Mouse (Mus musculus) cerebellum, postnatal 14 days (tissue): ENCODE results near the gene Adgrg5.

Source experiments
- DNase-seq, 2 experiments: peaks; one replicate each; pipeline ENCODE4 v3.0.0; 2021; ENCODE audit warnings: mixed read lengths in 2 of 2

The Adgrg5 gene

DNA sequence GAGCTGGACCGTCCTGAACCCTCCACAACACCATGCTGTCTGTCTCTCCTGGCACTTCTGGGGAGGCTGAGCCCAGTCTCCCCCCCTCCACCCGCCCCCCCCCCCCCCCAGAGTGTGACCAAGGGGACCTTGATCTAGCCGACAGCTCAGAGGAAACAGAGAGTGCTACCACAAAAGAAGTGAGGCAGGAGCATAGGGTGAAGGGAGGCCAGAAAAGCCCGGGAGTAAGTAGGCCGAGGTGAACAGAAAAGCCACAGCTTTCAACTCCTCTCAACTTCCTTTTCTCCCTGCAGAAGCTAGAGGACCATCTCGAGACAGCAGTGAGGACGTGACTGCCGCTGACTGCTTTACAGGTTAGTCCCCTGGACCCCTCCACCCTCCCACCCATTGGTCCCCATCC, at the start of gene Adgrg5:
TSS of gene Adgrg5 (plus strand) at position 290 of the 400 bp plus-strand sequence.
- DNase-seq, result no peak

DNA sequence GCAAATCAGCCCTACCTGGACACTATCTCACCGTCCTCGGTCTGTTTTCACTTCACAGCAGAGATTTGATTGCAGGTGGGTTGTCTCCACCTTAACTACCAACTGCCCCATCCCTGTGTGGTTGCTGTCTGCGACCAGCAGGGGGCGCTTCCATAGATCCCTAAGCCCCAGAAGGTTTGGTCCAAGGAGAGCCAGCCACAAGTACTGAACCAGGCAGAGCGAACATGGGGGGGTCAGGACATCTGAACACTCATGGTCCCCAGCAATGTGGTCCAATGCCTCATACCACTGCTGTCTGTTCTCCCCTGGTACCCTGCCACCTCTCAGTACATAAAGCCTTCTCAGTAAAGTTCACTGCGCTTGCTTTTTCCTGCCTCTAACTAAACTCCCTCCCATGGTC, 49.1 kb upstream of the Adgrg5 start:
- DNase-seq, result peak; percentile 75 to 83

DNA sequence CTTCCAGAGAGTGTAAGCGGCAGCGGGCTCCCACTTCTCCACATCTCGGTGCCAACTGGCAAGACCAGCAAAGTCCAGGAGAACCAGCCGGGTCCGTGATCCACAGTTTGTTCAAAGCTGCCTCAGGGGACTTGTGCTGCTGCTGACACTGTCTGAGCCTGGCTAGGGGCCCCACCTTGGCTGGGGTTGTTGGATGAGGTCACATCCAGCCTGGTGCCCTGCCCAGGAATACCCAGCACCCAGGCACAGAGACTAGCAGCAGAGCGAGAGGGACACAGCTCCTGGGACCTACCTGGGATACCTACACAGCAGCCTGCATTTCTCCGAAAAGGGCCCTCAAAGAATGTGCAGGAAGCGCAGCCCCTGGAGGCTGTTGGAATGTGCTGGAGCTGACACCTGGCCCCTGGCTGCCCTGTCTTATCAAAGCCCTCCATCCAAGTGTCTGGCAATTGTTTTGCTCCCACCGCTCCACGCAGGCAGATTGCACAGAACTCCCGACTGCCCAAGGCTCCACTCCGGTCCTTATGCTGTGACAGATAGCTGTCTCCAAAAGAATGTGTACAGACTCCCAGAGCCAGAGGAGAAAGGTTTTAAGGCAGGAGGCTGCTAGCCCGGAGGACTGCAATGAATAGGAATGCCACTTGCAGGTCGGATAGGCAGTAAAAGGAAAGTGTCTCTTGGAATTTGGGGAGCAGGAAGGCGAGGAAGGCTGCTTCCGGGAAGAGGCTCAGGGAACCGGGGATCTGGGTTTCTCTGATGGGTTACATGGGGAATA, 48.2 kb upstream of the Adgrg5 start:
- DNase-seq, result peak; percentile 35 to 48

DNA sequence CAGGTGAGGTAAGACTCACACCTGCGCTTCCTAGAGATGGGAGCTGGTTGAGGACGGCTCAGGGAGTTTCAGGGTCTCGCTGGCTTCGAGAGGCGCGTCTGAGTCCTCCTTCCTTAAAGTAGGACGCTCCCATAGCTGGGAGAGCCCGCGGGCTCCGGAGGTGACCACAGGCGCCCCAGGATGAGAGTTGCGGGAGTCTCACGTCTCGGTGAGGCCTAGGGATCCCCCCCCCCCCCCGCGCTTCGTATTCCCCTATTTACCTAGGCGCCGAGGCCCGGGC, 47.7 kb upstream of the Adgrg5 start:
- DNase-seq, result no peak

DNA sequence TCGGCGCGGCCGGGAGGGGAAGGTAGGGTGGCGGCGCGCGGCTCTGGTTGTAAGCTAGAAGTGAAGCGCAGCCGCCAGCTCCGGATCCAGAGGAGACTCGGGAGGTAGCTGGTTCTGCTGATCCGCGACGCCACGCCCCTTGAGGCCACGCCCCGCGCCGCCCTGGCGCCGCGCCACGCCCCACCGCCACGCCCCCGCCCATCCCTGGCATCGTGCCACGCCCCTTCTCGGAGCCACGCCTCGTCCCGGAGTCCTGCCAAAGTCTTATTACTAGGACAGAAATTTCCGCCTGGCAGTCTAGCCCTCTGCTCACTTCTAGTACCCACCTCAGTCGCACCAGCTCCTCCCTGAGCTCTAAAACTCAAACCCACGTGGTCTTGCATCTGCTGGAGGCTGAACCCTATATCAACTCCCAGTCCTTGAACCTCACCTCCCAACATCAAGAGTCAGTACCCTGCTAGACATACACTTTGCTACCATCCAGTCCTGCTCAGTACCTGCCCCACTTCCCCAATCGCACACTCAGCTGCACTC, 47.2 kb upstream of the Adgrg5 start, which contains the start of gene Dok4:
TSS of gene Dok4 (minus strand) at position 134 of the 534 bp plus-strand sequence.
- peak; percentile 84 to 85 for DNase-seq

DNA sequence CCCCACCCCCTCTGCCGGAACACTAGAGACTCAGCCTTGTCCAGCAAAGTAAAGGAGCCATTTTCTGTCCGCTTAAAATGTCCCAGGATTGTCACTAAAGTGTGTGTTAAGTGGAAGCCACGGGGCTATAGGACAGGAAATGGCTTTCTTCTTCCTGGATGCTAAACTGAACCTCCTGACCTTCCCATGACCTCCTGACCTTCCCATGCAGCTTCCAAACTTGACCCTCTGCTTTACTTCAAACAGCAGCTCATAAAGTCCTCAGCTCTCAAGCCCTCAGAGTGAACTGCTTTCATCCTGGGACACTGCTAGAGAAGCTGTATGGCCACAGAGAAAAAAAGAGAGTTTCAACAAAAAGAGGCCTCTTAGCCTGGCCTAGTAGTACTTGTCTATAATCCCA, 46.7 kb upstream of the Adgrg5 start:
- no peak for DNase-seq

DNA sequence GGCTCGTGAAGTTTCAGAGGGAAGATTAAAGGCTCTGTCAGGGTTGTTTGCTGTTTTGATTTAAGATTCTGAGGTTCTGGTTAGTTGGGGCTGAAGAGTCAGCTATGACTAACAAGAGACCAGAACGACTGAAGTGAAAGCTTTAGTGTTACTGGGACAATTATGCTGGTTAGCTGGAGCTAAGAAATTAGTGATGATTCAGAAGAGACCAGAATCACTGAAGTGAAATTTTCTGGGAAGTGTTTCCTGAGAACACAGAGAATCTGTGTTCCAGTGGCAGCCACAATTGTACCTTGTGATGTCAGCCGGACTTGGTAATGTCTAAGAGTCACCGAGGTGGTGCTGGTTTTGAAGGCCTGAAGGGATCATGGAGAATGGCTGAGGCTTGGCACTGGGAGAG, 42.8 kb upstream of the Adgrg5 start:
- DNase-seq, result no peak

DNA sequence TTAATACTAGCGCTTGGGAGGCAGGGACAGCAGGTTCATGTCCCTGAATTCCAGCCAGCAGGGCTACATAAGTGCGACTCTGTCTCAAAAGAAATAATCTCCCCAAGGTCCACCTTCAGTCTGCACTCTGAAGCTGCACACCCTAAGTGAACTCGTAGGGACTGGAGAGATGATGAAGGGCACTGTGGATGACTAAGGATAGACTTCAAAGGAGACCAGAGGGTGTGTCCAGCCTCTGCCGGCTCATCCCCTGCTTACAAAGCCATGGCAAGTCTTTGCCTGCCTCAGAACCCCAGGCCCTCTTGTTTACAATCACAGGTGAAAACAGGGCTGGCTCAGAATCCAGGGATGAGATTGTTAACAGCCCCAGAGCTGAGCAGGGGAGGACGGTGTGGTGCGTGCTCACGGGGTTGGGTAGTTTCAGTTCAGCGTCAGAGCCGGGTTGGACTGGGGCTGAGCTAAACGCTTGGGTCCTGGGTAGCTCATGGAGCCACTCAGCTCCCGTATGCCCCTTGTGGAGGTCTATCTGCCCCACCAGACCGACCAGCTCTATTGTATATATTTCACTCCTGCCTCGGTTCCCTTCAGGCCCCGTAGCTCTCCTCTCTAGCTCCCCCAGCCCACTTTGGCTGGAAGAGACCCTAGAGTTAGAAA, 35.0 kb upstream of the Adgrg5 start:
- DNase-seq, result no peak

DNA sequence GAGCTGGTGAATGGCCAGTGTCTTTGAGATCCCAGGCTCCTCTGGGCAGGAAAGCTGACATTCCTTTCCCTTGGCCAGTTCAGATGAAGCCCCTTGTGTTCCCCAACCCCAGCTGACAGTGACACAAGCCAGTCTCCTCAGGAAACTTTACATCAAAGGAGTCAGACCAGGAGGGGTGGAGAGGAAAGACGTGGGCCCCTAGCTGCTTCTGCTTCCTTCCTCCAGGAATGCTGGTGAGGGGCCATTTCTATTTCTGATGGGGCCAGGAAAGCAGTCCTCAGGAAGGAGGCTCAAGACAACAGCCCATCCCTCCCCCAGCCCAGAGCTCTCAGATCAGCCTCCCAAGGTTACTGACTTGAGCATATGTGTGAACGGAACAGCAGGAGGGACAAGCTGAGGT, 30.6 kb upstream of the Adgrg5 start:
- no peak for DNase-seq

DNA sequence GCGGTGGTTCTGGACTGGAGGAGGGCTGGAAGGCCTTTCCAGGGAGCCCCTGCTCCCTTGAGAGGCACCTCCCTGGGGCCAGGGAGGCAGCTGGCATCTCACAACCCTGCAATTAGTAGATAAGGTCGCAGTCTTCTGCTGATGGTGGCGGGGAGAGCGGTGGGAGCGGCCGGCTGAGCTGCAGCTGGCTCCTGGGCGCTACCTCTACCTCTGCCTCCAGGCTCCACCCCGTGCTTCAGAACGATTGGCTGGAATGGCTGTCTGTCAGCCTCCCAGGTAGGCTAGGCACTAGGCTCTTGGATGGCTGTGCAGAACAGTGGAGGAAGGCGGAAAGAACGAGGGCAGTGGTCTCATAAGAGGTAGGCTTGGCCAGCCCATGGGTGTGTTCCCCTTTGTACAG, 24.2 kb upstream of the Adgrg5 start:
- DNase-seq, result no peak

DNA sequence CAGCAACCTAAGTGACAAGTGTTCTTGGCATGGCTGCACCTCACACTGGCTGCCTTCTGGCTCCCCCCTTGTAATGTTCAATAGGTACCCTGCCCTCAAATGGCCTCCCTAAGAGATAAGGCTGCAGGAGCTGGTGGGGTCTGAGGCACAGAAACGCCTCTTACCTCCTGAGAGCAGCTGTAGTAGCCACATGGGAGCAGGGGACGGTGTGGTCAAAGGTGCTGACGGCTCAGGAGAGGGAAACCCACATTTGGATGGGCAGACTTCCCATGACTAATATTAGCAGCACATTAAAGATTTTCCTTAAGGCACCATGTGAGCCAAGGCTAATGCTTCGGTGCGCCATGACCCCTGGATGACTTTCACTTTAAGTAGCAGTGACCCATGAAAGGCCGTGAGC, 22.9 kb upstream of the Adgrg5 start:
- no peak for DNase-seq

DNA sequence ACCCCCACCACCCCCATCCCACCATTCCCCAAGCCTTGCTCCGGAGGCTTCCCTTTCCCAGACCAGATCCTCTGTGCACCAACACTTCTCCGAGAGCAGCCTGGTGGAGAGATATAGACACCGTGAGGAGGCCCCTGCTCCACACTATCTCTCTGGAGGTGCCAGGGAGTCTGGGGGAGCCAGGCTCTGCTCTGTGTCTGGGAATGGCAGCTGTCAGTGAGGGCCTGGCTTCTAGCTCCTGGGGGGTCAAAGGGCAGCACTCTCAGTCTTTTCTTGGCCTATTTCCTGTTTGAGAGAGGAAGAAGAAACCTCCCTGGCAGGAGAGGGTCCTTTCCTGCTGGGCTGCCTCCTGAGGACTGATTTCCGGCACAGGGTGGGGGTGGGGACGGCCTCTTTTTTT, 22.5 kb upstream of the Adgrg5 start:
- no peak for DNase-seq

DNA sequence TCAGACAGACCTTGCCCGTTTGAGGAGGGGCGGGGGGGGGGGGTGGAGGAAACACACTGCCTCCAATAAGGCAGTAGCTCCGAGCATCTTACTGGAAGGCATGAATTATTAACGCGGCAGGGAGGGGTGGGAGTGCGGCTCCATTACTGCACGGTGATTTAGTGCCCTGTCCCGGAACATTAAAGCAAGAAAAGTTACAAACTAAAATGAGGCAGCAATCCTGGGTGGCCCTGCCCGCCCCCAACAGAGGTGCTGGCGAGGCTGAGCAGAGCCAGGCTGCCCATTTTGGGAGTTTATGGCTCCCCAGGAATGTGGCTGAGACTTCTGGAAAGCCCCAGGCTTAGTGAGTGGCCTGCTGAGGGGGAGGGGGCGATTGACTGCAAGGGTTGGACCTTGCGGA, 19.8 kb upstream of the Adgrg5 start:
- DNase-seq, result no peak

DNA sequence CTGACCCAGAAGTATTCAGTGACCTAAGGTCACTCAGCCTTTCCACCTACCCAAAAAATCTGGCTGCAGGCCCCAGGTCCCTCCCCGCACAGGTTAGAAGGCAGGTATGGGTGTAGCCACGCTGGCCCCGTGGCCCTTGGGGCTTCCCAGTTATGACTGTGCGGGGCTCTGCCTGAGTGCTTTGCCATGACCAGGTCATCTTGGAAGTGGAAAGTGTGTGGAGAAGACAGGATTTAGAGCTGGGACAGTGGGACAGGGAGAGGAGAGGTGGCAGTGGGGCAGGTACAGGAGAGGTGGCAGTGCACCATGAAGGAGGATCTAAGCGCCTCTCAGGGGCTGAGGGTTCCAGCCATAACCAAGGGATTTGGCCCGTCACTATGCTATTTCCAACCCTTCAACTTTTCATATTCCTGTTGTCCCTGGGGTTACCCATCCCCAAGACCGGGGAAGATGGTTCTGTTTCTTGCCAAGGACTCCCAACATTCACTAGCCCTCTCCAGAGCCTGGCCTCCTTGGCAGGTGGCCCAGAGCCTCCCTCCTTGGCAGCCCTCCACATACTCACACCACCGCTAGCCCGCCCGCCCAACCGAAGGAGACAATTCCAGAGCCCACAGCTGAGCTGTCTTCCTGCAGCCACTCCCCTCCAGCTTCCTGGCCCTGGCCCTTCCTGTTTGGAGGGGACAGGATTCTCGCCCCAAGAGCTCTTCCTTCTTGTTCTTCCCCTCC, 18.9 kb upstream of the Adgrg5 start:
- peak; percentile 77 to 89 for DNase-seq

DNA sequence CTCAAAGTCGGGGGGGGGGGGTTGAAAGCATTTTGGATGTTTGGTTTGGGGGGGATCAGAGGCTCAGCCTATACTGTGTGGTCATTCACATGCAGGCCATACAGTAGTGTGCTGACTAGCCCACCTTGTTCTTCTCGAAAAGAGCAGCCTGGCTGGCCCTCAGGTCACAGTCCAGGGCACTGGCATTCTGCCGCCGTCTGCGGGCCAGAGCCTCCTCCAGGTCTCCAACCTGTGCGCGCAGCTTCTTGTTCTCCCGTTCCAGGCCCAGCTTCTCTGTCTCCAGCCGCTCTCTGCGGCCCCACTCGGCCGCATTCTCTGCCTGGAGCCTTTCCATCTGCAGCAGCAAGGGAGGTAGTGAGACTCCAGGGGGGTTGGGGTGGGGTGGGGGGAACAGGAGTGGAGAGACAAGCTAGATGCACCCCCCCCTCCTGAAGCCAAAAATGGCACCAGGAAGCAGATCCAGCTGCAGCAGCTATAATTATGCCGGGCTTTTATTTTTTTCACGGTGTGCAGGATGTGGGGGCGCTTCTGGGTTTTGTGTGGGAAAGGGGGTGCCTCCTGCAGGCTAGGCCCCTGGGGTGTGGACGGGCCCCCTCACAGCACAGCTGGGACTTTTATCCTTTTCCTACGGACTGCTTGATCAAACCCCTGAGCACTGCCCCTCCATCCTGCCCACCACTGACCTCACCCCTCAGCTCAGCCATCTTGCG, 15.7 kb upstream of the Adgrg5 start:
- DNase-seq, result no peak

DNA sequence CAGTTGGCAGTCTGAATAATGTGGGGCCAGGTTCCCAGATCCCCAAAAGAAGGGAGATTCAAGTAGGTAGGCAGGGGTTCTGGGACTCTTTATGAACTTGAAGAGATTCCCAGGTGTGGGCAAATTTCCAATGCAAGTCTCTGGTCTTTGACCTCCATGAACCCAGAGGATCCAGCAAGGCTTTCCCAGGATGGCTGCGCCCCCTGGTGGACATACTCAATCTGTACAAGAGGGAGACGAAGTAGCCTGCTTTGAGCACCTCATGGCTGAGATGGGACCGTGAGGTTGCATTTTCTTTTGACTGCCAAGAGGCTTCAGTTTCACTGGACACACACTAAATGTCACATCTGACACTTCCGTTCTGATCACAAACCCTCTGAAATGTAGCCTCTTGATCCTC, 14.6 kb upstream of the Adgrg5 start:
- DNase-seq, result peak; percentile 83 to 91

DNA sequence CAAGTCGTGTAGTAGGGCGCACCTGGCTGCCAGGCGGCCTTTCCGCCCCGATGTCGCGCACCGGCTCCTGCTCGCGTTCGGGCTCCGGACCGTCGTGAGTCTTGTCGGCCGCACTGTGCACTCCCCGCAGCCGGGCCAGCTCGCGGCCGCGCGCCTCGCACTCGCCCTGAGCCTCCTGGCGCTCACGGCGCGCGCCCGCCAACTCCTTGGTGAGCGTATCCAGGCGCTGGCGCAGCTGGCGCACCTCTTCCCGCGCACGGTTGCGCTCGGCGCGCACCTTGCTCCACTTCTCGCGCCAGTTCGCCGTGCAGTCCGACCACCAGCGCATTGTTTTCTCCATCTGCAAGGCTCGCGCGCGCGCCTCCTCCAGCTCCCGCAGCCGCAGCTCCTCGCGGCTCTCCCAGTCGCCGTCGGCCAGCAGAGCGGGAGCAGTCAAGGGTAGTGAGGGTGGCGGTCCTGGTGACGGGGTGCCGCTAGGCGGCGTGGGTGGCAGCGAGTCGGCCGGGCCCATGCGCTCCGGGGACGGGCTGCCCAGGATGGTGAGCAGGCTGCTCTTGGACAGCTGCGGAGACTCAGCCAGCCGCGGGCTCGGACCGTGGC, 10.3 kb upstream of the Adgrg5 start:
- DNase-seq, result peak; percentile 62 to 64

DNA sequence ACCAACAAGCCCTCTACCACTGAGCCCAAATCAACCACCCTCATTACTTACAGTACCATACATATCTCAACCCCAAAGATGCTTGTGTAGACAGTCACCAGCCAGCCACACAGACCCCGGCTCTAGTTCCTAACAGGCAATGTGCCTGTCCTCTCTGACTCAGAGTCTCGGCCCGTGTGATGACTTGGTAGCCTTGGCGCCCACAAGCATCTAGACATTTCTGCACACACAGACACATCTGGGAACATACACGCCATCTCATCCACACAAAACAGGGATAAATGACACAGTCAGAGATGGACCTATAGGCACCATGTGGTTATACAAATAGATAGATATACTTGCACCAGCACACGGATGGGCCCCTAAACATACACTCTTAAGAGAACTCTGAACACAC, 9.2 kb upstream of the Adgrg5 start:
- no peak for DNase-seq

DNA sequence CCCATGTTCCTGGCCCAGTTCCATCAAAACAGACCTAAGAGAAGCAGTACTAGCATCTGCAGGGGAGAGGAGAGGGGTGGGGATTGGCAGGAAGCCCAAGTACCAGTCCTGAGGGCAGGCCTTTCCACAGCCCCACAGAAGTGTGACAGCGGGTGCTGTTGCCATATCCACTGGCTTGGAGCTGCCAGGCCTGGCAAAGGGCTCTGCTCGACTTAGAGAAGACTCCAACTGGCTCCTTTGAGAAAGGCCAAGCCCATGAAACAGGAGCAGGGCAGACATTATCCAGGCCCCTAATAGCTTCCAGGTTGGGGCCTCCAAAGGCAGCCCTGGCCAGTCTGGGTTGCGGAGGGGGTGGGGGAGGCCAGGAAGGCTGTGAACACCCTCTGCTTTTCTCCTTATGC, 8.8 kb upstream of the Adgrg5 start:
- peak; percentile 47 to 60 for DNase-seq

DNA sequence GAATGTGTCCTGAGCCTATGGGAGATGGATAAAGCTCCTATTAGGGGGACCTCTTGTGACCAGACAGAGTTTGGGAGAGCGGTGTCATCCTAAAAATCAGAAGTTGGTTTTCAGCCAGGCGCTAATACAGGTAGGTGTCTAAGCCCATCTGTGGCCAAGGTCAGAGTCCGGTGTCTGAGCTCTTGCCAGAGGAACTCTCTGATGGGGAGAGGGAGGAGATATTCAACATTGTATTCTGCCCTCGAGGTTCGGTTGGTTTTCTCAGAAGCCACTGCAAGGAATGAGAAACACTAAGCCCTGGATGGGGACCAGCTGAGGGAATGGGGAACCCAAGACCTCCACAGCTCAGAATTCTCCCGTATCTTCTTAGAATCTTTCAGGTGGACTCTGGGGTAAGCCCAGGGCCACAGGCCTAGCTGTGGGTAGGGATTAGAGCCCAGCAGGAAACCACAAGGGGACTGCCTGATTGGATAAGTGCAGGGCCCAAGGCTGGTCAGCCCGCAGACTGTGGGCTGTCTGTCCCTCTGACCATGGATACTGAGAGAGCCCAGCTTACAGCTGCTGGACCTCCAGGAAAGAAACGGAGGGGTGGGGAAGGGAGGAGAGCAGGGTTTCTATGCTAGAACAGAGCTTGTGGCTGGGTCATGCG, 7.1 kb upstream of the Adgrg5 start:
- DNase-seq, result no peak

DNA sequence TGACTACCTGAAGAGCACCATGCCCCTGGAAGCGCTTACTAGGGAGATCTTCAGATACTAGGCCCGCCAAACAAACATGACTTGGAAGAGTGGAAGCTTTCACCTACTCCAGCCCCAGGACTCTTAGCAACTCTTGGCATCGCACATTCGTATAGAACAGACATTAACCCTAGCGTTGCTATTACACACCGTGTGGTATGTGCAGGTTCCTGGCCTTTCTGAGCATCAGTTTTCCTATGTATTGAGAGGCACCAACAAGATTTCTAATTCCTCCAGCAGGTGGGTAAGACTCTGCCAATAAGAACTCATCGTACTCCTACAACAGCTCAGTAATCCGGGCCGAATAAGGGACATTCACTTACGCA, 6.6 kb upstream of the Adgrg5 start:
- no peak for DNase-seq

DNA sequence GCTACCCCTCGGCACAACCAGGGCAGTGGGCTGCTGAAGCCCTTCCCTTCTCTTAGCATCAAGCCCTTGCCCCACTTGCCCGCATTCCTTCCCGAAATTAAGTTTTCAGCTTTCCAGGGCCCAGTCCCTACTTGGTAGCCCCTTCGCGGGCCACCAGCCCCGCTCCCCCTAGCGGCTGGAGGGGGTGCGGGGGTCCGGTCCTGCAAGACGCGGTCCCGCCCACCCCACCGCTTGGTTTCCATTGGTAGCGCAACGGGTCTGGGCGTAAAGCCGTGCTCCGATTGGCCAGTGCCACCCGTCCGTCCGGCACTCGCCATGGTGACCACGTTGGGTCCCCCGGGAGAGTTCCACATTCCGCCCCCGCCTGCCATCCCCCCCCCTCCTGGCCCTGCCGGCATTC, 6.1 kb upstream of the Adgrg5 start:
- peak; percentile 73 to 85 for DNase-seq
